Mouse (Mus musculus): ENCODE measurements around the gene Rab3a.

GRCm38 (mm10) chr8:70723486-70724210, 30.8 kb upstream of the Rab3a start, which contains the start of gene Pde4c:
- no peak for TF ChIP-seq TCF12 (IDR thresholded peaks at IDR 0.05; ENCODE audit: insufficient read depth, poor library complexity, severe bottlenecking)
- TF ChIP-seq USF1 (IDR thresholded peaks at IDR 0.05; ENCODE audit: low read depth): no peak
- no peak for TF ChIP-seq POLR2A (IDR thresholded peaks at IDR 0.05; ENCODE audit: insufficient read length, low read depth)
- no peak for TF ChIP-seq MYOG (IDR thresholded peaks at IDR 0.05; ENCODE audit: control insufficient read depth in 1 of 3, insufficient read depth in 1 of 3, insufficient read length in 2 of 3, low read depth in 2 of 3)
- no peak for TF ChIP-seq TCF3 (IDR thresholded peaks at IDR 0.05; ENCODE audit: insufficient read length, low read depth)
- no peak for TF ChIP-seq POLR2AphosphoS2 (IDR thresholded peaks at IDR 0.05; ENCODE audit: insufficient read length, low read depth)
- TF ChIP-seq REST (IDR thresholded peaks at IDR 0.05; ENCODE audit: insufficient read depth, insufficient read length): no peak

All from myocyte (in vitro differentiated cells).